Mouse (Mus musculus) midbrain, embryonic 16.5 days (tissue): ENCODE data around the gene Tln1. TPM values are rescaled to one million over a fixed set of nuclear protein-coding genes. Genes with fewer than 3 reads are reported as not detected.

Experiments used
- ATAC-seq: fragments of 200-750 bp; cut with Nextera tagmentation; 2 replicates; pipeline ENCODE4 v1.8.0; 2017; ENCODE audit warnings: moderate TSS enrichment
- H3K27ac ChIP-seq: fragments of 300-500 bp; sonication (generic); 2 replicates; pipeline ENCODE4 v1.5.1; 2014; ENCODE audit warnings: mild to moderate bottlenecking, low read length, mixed read lengths
- H3K27me3 ChIP-seq: fragments of 300-500 bp; sonication (generic); 2 replicates; pipeline ENCODE4 v1.6.1; 2014; ENCODE audit warnings: low read depth, low read length, mixed read lengths; ENCODE audit not compliant: control insufficient read depth, insufficient read depth
- H3K36me3 ChIP-seq: fragments of 300-500 bp; sonication (generic); 2 replicates; pipeline ENCODE4 v1.6.1; 2014; ENCODE audit warnings: mild to moderate bottlenecking, low read length, moderate library complexity, mixed read lengths; ENCODE audit not compliant: control insufficient read depth, insufficient read depth
- H3K4me1 ChIP-seq: fragments of 300-500 bp; sonication (generic); 2 replicates; pipeline ENCODE4 v1.6.1; 2014; ENCODE audit warnings: mild to moderate bottlenecking, low read length, mixed read lengths; ENCODE audit not compliant: control insufficient read depth, insufficient read depth
- H3K4me2 ChIP-seq: fragments of 300-500 bp; sonication (generic); 2 replicates; pipeline ENCODE4 v1.6.1; 2014; ENCODE audit warnings: mild to moderate bottlenecking, low read length, mixed read lengths
- H3K4me3 ChIP-seq: fragments of 300-500 bp; sonication (generic); 2 replicates; pipeline ENCODE4 v1.5.1; 2014; ENCODE audit warnings: low read depth, mild to moderate bottlenecking, low read length, moderate library complexity, mixed read lengths
- H3K9ac ChIP-seq: fragments of 300-500 bp; sonication (generic); 2 replicates; pipeline ENCODE4 v1.6.1; 2014; ENCODE audit warnings: low read depth, low read length, mixed read lengths
- H3K9me3 ChIP-seq: fragments of 300-500 bp; sonication (generic); replicated peaks from 2 replicates; pipeline ENCODE4 v1.6.1; 2014; ENCODE audit warnings: mild to moderate bottlenecking, low read length, mixed read lengths; ENCODE audit not compliant: control insufficient read depth, poor library complexity, severe bottlenecking
- WGBS: fragments of 180-500 bp; shearing (Covaris S2); extraction: QIAGEN DNeasy Blood & Tissue Kit; methylation state at CpG from one replicate; pipeline ENCODE4 v1.1.7; 2014; 5-methylcytosine and 5-hydroxymethylcytosine counted together
- polyA plus RNA-seq: library from polyadenylated mRNA; unstranded; fragments of >200 nt; fragmentation: Nextera tagmentation; extraction: Ambion mirVana; gene quantifications from 2 replicates; pipeline ENCODE4 v1.2.1, GENCODE M21; 2015

Gene Tln1
- polyA plus RNA-seq, 1 experiment from 2014 or later, result 62.9 TPM

DNA sequence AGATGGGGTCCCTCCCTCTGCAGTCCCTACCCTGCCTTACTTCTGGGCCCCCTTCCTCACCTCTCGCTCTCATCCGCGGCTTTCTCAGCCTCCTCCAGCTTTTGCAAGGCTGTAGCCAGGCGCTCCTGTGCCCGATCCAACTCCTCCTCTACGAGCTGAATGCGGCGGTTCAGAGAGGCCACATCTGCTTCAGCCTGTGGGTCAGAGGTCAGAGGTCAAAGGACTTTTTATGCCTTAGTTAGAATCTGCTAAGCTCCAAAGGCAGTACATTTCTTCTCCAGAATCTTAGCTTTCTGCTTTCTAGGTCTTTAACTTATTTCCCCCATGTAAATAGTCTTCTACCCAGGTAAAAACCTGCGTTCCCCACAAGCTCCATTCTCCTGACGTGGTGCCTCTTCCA, 42.9 kb downstream of the Tln1 start:
- no peaks in the 10 kb centered on the region for H3K9me3 ChIP-seq
- 0 out of 2 replicates have a peak, but pooled peaks have one; percentile 21 for ATAC-seq
- no peak overlapping the region for H3K9ac ChIP-seq
- peaks cover 25% of the 10 kb centered on the region for H3K27me3 ChIP-seq
- peaks cover 19% of the 10 kb centered on the region for H3K4me1 ChIP-seq
- no peaks in the 10 kb centered on the region for H3K36me3 ChIP-seq
- WGBS, result 15% methylated on average over 10 of the region's 10 CpGs
- peak overlapping the region; percentile 51 for H3K4me2 ChIP-seq
- peak overlapping the region; percentile 19; the same call in 1 of the 2 replicates for H3K4me3 ChIP-seq
- H3K27ac ChIP-seq, result no peak overlapping the region

GRCm38 (mm10) chr4:43515764-43516708, 46.5 kb downstream of the Tln1 start:
- H3K27me3 ChIP-seq, result peaks cover 4% of the 10 kb centered on the region
- 69% methylated on average over 11 of the region's 11 CpGs for whole genome bisulfite sequencing
- H3K4me2 ChIP-seq, result no peak overlapping the region
- peaks cover 4% of the 10 kb centered on the region for H3K4me1 ChIP-seq
- no peaks in the 10 kb centered on the region for H3K36me3 ChIP-seq
- H3K9me3 ChIP-seq, result no peaks in the 10 kb centered on the region
- H3K27ac ChIP-seq, result no peak overlapping the region
- no peak overlapping the region for H3K4me3 ChIP-seq
- H3K9ac ChIP-seq, result no peak overlapping the region
- no peak for ATAC-seq

DNA sequence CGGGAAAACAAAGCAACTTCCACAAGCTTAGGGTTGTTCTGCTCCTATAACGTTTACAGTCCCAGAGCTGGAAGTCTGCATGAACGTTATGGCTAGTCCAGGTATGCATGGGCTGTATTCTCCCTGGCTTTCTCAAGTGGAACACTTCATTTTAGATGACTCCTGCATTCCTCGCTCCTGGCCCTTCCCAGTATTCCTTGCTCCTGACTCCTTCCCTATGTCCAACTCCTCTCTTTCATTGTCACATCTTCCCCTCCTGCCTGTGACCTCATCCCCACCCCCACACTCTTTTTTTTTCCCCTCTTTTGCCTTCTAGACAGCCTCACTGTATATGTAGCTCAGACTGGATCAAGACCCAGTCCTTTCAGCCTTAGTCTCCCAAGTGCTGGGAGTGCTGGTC, 48.7 kb downstream of the Tln1 start:
- whole genome bisulfite sequencing, result 81% methylated on average over 4 of the region's 4 CpGs
- Histone ChIP-seq H3K4me3 (no peak overlapping the region), H3K36me3 (no peaks in the 10 kb centered on the region), H3K27ac (no peak overlapping the region), H3K4me2 (no peak overlapping the region), H3K9ac (no peak overlapping the region), H3K27me3 (peaks cover under 1% of the 10 kb centered on the region; the same call in 1 of the 2 replicates), H3K9me3 (no peaks in the 10 kb centered on the region), H3K4me1 (no peaks in the 10 kb centered on the region; the same call in 1 of the 2 replicates)
- ATAC-seq, result no peak

DNA sequence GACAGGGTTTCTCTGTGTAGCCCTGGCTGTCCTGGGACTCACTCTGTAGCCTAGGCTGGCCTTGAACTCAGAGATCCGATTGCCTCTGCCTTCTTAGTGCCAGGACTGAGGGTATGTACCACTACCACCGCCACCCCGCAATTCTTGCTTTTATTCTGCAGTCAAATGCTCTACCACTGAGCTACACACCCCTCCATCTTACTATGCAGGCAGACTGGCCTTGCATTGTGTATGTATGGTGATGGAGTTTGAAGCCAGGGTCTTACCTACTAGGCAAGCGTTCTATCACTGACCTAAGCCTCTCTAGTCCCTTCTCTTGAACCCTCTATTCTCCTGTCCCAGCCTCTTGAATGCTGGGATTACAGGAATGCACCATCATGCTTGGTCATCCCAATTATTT, 49.2 kb downstream of the Tln1 start:
- WGBS, result 91% methylated on average over 4 of the region's 4 CpGs
- H3K9me3 ChIP-seq, result no peaks in the 10 kb centered on the region
- H3K27ac ChIP-seq, result no peak overlapping the region
- no peak overlapping the region for H3K4me3 ChIP-seq
- peaks cover 2% of the 10 kb centered on the region; the same call in 1 of the 2 replicates for H3K4me1 ChIP-seq
- ATAC-seq, result no peak
- H3K9ac ChIP-seq, result no peak overlapping the region
- H3K4me2 ChIP-seq, result no peak overlapping the region
- no peaks in the 10 kb centered on the region for H3K27me3 ChIP-seq
- H3K36me3 ChIP-seq, result no peaks in the 10 kb centered on the region

GRCm38 (mm10) chr4:43512653-43513052, 49.8 kb downstream of the Tln1 start:
- Histone ChIP-seq H3K36me3 (no peaks in the 10 kb centered on the region), H3K27me3 (no peaks in the 10 kb centered on the region; the same call in 1 of the 2 replicates), H3K27ac (no peak overlapping the region), H3K4me1 (peaks cover 6% of the 10 kb centered on the region), H3K9ac (no peak overlapping the region), H3K9me3 (no peaks in the 10 kb centered on the region), H3K4me3 (no peak overlapping the region), H3K4me2 (no peak overlapping the region)
- 71% methylated on average over 7 of the region's 7 CpGs for WGBS
- ATAC-seq, result no peak

DNA sequence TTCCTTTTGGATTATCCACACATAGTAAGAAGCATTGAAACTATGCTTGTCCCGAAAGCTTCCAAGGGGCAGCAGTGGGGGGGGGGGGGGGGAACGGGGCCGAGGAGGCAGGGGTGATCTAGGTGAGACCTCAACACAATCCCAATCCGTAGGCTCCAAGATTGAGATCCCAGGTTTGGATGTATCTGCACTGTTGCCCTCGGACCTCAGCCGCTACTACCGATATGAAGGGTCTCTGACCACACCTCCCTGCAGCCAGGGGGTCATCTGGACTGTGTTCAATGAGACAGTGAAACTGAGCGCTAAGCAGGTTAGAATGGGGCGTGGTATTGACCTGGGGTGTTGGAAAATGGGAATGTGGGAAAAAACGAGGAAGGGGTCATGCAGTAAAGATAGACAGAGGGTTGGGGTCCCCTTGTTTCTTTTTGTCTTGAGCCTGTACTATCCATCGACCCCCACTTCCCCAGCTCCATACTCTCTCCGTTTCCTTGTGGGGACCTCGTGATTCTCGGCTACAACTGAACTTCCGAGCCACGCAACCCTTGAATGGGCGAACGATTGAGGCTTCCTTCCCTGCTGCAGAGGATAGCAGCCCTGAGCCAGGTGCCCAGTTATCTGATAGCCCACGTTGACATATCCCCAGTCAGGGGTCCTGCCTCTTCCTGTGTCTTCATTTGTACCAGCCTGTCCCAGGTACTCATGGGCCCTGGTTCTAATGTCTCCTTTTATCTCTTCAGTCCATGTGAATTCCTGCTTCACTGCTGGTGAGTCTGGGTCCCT, 50.6 kb downstream of the Tln1 start:
- H3K9ac ChIP-seq, result no peak overlapping the region
- H3K4me2 ChIP-seq, result no peak overlapping the region
- no peaks in the 10 kb centered on the region for H3K36me3 ChIP-seq
- no peak overlapping the region for H3K27ac ChIP-seq
- 78% methylated on average over 19 of the region's 19 CpGs for WGBS
- peaks cover 6% of the 10 kb centered on the region for H3K4me1 ChIP-seq
- no peak overlapping the region for H3K4me3 ChIP-seq
- ATAC-seq, result no peak
- peaks cover 4% of the 10 kb centered on the region; the same call in 1 of the 2 replicates for H3K27me3 ChIP-seq
- H3K9me3 ChIP-seq, result no peaks in the 10 kb centered on the region

DNA sequence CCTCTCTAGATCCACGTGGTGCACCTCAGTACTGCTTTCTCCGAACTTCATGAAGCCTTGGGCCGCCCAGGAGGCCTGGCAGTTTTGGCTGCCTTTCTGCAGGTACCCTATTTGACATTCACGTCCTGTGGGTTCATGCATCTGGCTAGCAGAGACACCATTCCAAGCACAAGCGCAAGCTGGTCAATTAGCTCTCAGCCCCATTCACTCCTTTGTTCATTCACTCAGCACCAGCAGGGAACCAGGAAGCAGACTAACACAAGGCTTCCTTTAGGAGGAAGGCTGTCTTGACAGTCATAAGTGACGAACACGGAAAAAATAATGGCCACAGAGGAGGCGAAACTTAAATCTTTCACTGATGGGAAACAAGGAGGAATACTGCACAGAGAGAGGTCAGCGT, 53.4 kb downstream of the Tln1 start:
- H3K27me3 ChIP-seq, result peaks cover 5% of the 10 kb centered on the region; the same call in 1 of the 2 replicates
- H3K9ac ChIP-seq, result no peak overlapping the region
- 26% methylated on average over 9 of the region's 9 CpGs for WGBS
- no peaks in the 10 kb centered on the region for H3K36me3 ChIP-seq
- ATAC-seq, result no peak
- no peak overlapping the region for H3K4me3 ChIP-seq
- no peak overlapping the region for H3K4me2 ChIP-seq
- H3K4me1 ChIP-seq, result peaks cover 6% of the 10 kb centered on the region
- no peaks in the 10 kb centered on the region for H3K9me3 ChIP-seq
- H3K27ac ChIP-seq, result no peak overlapping the region

DNA sequence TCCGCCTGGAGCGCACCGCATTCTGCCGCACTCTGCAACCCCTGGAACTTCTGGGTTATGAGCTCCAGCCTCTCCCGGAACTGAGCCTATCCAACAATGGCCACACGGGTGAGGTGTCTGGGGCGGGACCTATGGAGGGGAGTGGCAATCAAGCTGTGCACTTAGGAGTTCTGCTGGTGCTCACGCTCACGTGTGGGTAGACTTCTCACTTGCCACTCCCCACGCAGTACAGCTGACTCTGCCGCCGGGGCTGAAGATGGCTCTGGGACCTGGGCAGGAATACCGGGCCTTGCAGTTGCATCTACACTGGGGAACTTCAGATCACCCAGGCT, 53.9 kb downstream of the Tln1 start:
- Histone ChIP-seq H3K4me3 (peak overlapping the region; percentile 1), H3K27ac (no peak overlapping the region), H3K27me3 (peaks cover 5% of the 10 kb centered on the region; the same call in 1 of the 2 replicates), H3K4me1 (peaks cover 6% of the 10 kb centered on the region), H3K9ac (peak overlapping the region; percentile 2; the same call in 1 of the 2 replicates), H3K9me3 (no peaks in the 10 kb centered on the region), H3K36me3 (no peaks in the 10 kb centered on the region), H3K4me2 (peak overlapping the region; percentile 47)
- WGBS, result 5% methylated on average over 13 of the region's 13 CpGs
- no peak for ATAC-seq
